Mouse (Mus musculus): Measurements from ENCODE around the gene Itpr1.

DNA sequence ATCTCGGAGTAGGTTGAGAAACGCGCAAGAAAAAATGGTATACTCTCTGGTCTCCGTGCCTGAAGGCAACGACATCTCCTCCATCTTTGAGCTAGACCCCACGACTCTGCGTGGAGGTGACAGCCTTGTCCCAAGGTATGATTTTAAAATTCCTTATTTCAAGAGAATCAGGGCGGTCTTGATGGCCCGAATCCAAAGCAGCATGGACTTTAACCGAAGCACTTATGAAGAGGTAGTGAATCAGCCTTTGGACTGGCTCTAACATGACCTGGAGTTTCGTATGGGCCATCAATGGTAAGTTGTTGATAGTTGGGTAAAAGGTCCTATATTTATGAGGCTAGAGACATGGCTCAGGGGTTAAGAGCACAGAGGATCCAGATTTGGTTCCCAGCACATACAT, 156.1 kb downstream of the Itpr1 start:
- TF ChIP-seq POLR2AphosphoS5 (IDR thresholded peaks at IDR 0.05; ENCODE audit: insufficient replicate concordance, low read depth, low read length) (no peak), CTCF (IDR thresholded peaks at IDR 0.05; ENCODE audit: low read depth, low read length) (no peak), GATA1 (IDR thresholded peaks at IDR 0.05; ENCODE audit: borderline replicate concordance, low read length) (no peak)
